Mouse (Mus musculus): ENCODE data around the gene Tbl2. TPM values are rescaled to one million over a fixed set of nuclear protein-coding genes. Genes with fewer than 3 reads are reported as not detected.

The Tbl2 gene
- polyA plus RNA-seq, 1 experiment = 17.0 TPM

DNA sequence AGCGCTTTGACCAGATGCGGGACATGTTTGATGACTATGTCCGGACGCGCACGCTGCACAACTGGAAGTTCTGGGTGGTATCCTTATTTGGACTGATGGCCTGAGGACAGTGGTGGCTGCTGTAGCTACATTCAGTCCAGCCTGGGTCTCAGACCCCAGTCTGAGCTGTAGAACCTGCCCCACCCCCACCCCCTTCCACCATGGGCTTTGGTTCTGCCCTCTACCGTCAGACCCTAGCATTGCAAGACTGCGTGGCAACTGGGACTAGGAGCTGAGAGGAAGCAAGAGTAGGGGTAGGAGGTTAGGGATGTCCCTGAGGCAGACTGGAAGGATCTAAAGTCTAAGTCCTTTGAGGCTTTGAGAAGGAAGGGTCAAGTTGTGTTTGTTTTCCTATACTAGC lies 14.9 kb upstream of the Tbl2 start:
- TF ChIP-seq MYOD1 (IDR thresholded peaks at IDR 0.05; ENCODE audit: control insufficient read depth, insufficient read length, low read depth) (no peak), MAX (IDR thresholded peaks at IDR 0.05) (no peak), MYOG (IDR thresholded peaks at IDR 0.05; ENCODE audit: control insufficient read depth, extremely low read depth, insufficient read length) (no peak), CTCF (IDR thresholded peaks at IDR 0.05; ENCODE audit: control insufficient read depth, insufficient read depth, insufficient read length) (no peak), CEBPB (IDR thresholded peaks at IDR 0.05; ENCODE audit: low read depth) (no peak), FOSL1 (IDR thresholded peaks at IDR 0.05; ENCODE audit: insufficient read depth, low read length, poor library complexity, severe bottlenecking) (no peak), USF1 (IDR thresholded peaks at IDR 0.05; ENCODE audit: low read depth) (no peak)
- H3K27me3 ChIP-seq (ENCODE audit: control insufficient read depth, insufficient read depth, insufficient read length) = peaks cover 37% of the 10 kb centered on the region
- H3K4me3 ChIP-seq (ENCODE audit: insufficient read depth, poor library complexity, severe bottlenecking) = no peak overlapping the region

DNA sequence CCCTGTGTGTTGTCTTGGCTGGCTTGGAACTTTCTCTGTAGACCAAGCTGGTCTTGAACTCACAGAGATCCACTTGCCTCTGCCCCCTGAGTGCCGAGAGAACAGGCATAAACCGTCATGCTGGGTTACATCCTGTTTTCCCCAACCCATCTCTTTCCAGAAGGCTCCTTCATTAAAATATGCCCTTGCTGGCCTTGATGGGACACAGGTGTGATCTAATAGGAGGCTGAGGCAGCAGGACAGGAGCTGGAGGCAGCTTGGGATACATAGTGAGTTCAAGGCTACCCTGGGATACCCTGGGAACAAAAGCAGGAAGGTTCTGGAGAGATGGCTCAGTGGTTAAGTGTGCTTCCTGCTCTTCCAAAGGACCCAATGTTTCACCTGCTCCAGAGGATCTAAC lies 9.6 kb upstream of the Tbl2 start:
- no peak for TF ChIP-seq FOSL1 (IDR thresholded peaks at IDR 0.05; ENCODE audit: insufficient read depth, low read length, poor library complexity, severe bottlenecking)
- TF ChIP-seq MYOG (IDR thresholded peaks at IDR 0.05; ENCODE audit: control insufficient read depth, extremely low read depth, insufficient read length) = no peak
- no peak for TF ChIP-seq USF1 (IDR thresholded peaks at IDR 0.05; ENCODE audit: low read depth)
- TF ChIP-seq CTCF (IDR thresholded peaks at IDR 0.05; ENCODE audit: control insufficient read depth, insufficient read depth, insufficient read length) = no peak
- TF ChIP-seq MAX (IDR thresholded peaks at IDR 0.05) = no peak
- no peak for TF ChIP-seq CEBPB (IDR thresholded peaks at IDR 0.05; ENCODE audit: low read depth)
- TF ChIP-seq MYOD1 (IDR thresholded peaks at IDR 0.05; ENCODE audit: control insufficient read depth, insufficient read length, low read depth) = no peak

More for the DNA sequence above, 14.9 kb upstream of the Tbl2 start:
- H3ac ChIP-seq (ENCODE audit: control insufficient read depth, insufficient read length, low read depth) = no peak overlapping the region
- H3K36me3 ChIP-seq (ENCODE audit: control insufficient read depth, insufficient read depth) = no peaks in the 10 kb centered on the region
- H3K79me2 ChIP-seq (ENCODE audit: control insufficient read depth, insufficient read depth) = no peaks in the 10 kb centered on the region
- H3K79me3 ChIP-seq (ENCODE audit: low read depth) = no peaks in the 10 kb centered on the region

DNA sequence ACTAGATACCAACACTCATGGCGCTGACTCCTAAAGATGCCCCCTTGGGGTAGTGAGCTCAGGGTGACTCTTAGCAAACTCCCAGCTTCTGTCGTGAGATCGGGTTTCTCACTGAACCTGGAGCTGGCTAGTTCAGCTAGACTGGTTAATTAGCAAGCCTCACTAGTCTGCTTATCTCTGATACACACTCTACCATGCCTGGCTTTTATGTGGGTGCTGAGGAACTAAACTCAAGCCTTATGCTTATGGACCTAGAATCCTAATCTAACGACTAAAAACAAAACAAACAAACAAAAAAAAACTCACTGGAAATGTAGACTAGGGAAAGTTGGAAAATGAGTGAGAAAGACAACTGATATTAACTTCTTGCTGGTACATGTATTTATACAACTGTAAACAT lies 5.0 kb upstream of the Tbl2 start:
- Histone ChIP-seq H3K27me3 (ENCODE audit: control insufficient read depth, insufficient read depth, insufficient read length) (peaks cover 21% of the 10 kb centered on the region), H3K79me3 (ENCODE audit: low read depth) (no peaks in the 10 kb centered on the region), H3K4me3 (ENCODE audit: insufficient read depth, poor library complexity, severe bottlenecking) (no peak overlapping the region), H3ac (ENCODE audit: control insufficient read depth, insufficient read length, low read depth) (no peak overlapping the region), H3K36me3 (ENCODE audit: control insufficient read depth, insufficient read depth) (no peaks in the 10 kb centered on the region), H3K79me2 (ENCODE audit: control insufficient read depth, insufficient read depth) (no peaks in the 10 kb centered on the region)
- TF ChIP-seq CTCF (IDR thresholded peaks at IDR 0.05; ENCODE audit: control insufficient read depth, insufficient read depth, insufficient read length) (no peak), FOSL1 (IDR thresholded peaks at IDR 0.05; ENCODE audit: insufficient read depth, low read length, poor library complexity, severe bottlenecking) (no peak), CEBPB (IDR thresholded peaks at IDR 0.05; ENCODE audit: low read depth) (no peak), MYOG (IDR thresholded peaks at IDR 0.05; ENCODE audit: control insufficient read depth, extremely low read depth, insufficient read length) (no peak)

More for the DNA sequence above, 9.6 kb upstream of the Tbl2 start:
- Histone ChIP-seq H3K4me3 (ENCODE audit: insufficient read depth, poor library complexity, severe bottlenecking) (no peak overlapping the region), H3K27me3 (ENCODE audit: control insufficient read depth, insufficient read depth, insufficient read length) (peaks cover 21% of the 10 kb centered on the region), H3K79me3 (ENCODE audit: low read depth) (no peaks in the 10 kb centered on the region), H3K36me3 (ENCODE audit: control insufficient read depth, insufficient read depth) (no peaks in the 10 kb centered on the region), H3ac (ENCODE audit: control insufficient read depth, insufficient read length, low read depth) (no peak overlapping the region), H3K79me2 (ENCODE audit: control insufficient read depth, insufficient read depth) (no peaks in the 10 kb centered on the region)

DNA sequence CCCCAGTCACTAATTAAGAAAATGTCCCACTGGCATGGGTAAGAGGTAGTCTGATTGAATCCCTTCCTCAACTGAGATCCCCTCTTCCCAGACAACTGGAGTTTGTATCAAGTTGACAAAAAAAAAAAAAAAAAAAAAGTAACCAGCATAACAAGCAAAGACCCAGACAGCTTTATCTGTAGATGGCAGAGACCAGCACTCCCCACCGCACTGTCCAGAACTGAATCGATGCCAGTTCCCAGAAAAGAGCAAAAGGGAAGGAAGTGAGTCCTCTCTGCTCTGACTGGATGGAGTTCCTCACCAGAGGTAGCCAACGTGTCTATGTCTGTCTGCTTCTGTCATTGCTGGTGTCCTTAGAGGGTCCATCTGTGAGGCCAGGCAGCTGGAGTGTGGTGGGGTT lies 3.9 kb upstream of the Tbl2 start:
- no peak overlapping the region for H3K4me3 ChIP-seq (ENCODE audit: insufficient read depth, poor library complexity, severe bottlenecking)
- peaks cover 21% of the 10 kb centered on the region for H3K27me3 ChIP-seq (ENCODE audit: control insufficient read depth, insufficient read depth, insufficient read length)
- H3K79me3 ChIP-seq (ENCODE audit: low read depth) = peaks cover 4% of the 10 kb centered on the region
- TF ChIP-seq MAX (IDR thresholded peaks at IDR 0.05) (no peak), CTCF (IDR thresholded peaks at IDR 0.05; ENCODE audit: control insufficient read depth, insufficient read depth, insufficient read length) (no peak)
- no peak overlapping the region for H3ac ChIP-seq (ENCODE audit: control insufficient read depth, insufficient read length, low read depth)
- peaks cover 10% of the 10 kb centered on the region for H3K79me2 ChIP-seq (ENCODE audit: control insufficient read depth, insufficient read depth)
- no peaks in the 10 kb centered on the region for H3K36me3 ChIP-seq (ENCODE audit: control insufficient read depth, insufficient read depth)

DNA sequence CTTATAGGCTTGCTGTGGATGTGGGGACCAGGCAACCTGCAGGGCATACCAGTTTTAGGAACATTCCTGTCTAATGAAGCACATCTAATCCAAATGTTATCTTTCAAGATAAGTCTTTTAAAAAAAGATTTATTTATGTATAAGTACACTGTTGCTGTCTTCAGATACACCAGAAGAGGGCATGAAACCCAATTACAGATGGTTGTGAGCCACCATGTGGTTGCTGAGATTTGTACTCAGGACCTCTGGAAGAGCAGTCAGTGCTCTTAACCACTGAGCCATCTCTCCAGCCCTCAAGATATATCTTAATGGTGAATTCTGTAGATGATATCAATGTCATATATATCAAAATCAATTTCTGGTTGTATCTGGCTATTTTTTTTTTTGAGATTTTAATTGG lies 3.5 kb upstream of the Tbl2 start:
- no peak overlapping the region for H3ac ChIP-seq (ENCODE audit: control insufficient read depth, insufficient read length, low read depth)
- H3K79me3 ChIP-seq (ENCODE audit: low read depth) = peaks cover 6% of the 10 kb centered on the region
- H3K27me3 ChIP-seq (ENCODE audit: control insufficient read depth, insufficient read depth, insufficient read length) = peaks cover 21% of the 10 kb centered on the region
- no peaks in the 10 kb centered on the region for H3K36me3 ChIP-seq (ENCODE audit: control insufficient read depth, insufficient read depth)
- H3K4me3 ChIP-seq (ENCODE audit: insufficient read depth, poor library complexity, severe bottlenecking) = no peak overlapping the region
- H3K79me2 ChIP-seq (ENCODE audit: control insufficient read depth, insufficient read depth) = peaks cover 14% of the 10 kb centered on the region
- TF ChIP-seq MAX (IDR thresholded peaks at IDR 0.05) = no peak
- no peak for TF ChIP-seq FOSL1 (IDR thresholded peaks at IDR 0.05; ENCODE audit: insufficient read depth, low read length, poor library complexity, severe bottlenecking)
- no peak for TF ChIP-seq MYOG (IDR thresholded peaks at IDR 0.05; ENCODE audit: control insufficient read depth, extremely low read depth, insufficient read length)
- no peak for TF ChIP-seq CEBPB (IDR thresholded peaks at IDR 0.05; ENCODE audit: low read depth)

DNA sequence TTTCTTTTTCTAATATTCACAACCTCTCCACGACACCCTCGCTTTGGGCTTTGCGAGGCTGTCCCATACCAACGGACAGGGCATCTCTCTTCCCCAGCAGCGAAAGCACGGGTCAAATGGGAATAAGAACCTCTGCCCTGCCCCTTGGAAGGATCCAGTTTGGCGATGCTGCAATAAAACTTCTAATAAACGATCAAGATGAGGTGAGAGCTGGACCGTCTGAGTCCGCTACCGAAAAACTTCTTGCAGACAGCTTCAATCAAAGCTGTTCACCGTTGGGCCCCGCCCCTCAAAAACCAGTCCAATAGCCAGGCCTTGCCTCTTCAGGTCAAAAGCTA lies 773 bp upstream of the Tbl2 start:
- H3K79me2 ChIP-seq (ENCODE audit: control insufficient read depth, insufficient read depth) = peaks cover 27% of the 10 kb centered on the region
- peaks cover 7% of the 10 kb centered on the region for H3K79me3 ChIP-seq (ENCODE audit: low read depth)
- TF ChIP-seq FOSL1 (IDR thresholded peaks at IDR 0.05; ENCODE audit: insufficient read depth, low read length, poor library complexity, severe bottlenecking) (no peak), MYOG (IDR thresholded peaks at IDR 0.05; ENCODE audit: control insufficient read depth, extremely low read depth, insufficient read length) (no peak), USF1 (IDR thresholded peaks at IDR 0.05; ENCODE audit: low read depth) (no peak), CEBPB (IDR thresholded peaks at IDR 0.05; ENCODE audit: low read depth) (no peak), MYOD1 (IDR thresholded peaks at IDR 0.05; ENCODE audit: control insufficient read depth, insufficient read length, low read depth) (no peak), MAX (IDR thresholded peaks at IDR 0.05) (no peak)
- H3ac ChIP-seq (ENCODE audit: control insufficient read depth, insufficient read length, low read depth) = peak overlapping the region; percentile 59
- peak overlapping the region; percentile 30 for H3K4me3 ChIP-seq (ENCODE audit: insufficient read depth, poor library complexity, severe bottlenecking)
- H3K27me3 ChIP-seq (ENCODE audit: control insufficient read depth, insufficient read depth, insufficient read length) = peaks cover under 1% of the 10 kb centered on the region
- peaks cover 8% of the 10 kb centered on the region for H3K36me3 ChIP-seq (ENCODE audit: control insufficient read depth, insufficient read depth)
